Mouse (Mus musculus) cerebellum, adult 2 months (tissue): ENCODE measurements around the gene Inpp4a.

Experiments used
- CTCF ChIP-seq: fragments of 200-500 bp; IDR thresholded peaks from 2 replicates; pipeline ENCODE4 v1.5.1; 2011; ENCODE audit warnings: low read depth, mild to moderate bottlenecking, control low read depth, low read length, moderate library complexity, borderline replicate concordance; ENCODE audit not compliant: insufficient read depth
- POLR2A ChIP-seq: fragments of 200-500 bp; IDR thresholded peaks from 2 replicates; pipeline ENCODE4 v1.6.1; 2011; ENCODE audit warnings: low read length, control low read depth, borderline replicate concordance; ENCODE audit not compliant: insufficient read depth

GRCm38 (mm10) chr1:37318558-37318957 is 18.9 kb downstream of the Inpp4a start:
- TF ChIP-seq POLR2A (no peak), CTCF (no peak)
